Mouse (Mus musculus) olfactory bulb, adult 2 months (tissue): ENCODE data around the gene Stxbp5l.

Experiments used
- CTCF ChIP-seq: fragments of 200-500 bp; IDR thresholded peaks from 2 replicates; pipeline ENCODE4 v1.5.1; 2012; ENCODE audit warnings: low read depth, mild to moderate bottlenecking, low read length, moderate library complexity; ENCODE audit not compliant: insufficient read depth
- POLR2A ChIP-seq: fragments of 200-500 bp; IDR thresholded peaks from 2 replicates; pipeline ENCODE4 v1.6.1; 2012; ENCODE audit warnings: mild to moderate bottlenecking, low read depth, low read length, moderate library complexity; ENCODE audit not compliant: insufficient read depth

DNA sequence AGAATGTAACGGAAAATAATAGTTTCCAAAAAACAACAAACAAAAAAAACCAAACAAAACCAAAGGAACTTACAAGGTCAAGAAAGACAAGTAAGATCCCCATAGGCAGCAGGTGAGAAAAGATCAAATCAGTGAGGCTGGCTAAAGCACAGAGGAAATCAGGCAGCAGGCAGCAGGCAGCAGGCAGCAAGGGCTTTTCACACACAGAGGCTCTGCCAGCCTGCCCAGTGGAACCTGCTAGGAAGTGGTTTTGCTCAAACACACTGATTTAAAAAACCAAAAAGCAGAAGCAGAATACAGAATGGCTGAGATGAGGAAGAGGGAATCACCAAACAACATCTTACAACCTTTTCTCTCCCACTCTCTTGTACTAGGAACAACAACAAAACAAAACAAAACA, 47.2 kb downstream of the Stxbp5l start:
- no peak for TF ChIP-seq POLR2A
- no peak for TF ChIP-seq CTCF
